Mouse (Mus musculus) limb, embryonic 11.5 days (tissue): ENCODE measurements around the gene Slc39a7. TPM values are rescaled to one million over a fixed set of nuclear protein-coding genes. Genes with fewer than 3 reads are reported as not detected.
A peak's percentile ranks its signal among the peaks of the same experiment; 100 is the strongest.

Experiments
- ATAC-seq: fragments of 200-750 bp; cut with Nextera tagmentation; 2 replicates; pipeline ENCODE4 v1.8.0; 2017; ENCODE audit warnings: low read depth; ENCODE audit not compliant: insufficient number of reproducible peaks, low FRiP score, low TSS enrichment
- DNase-seq: peaks from one replicate; pipeline ENCODE4 v3.0.0-alpha.2; 2015; ENCODE audit warnings: low spot score
- H3K27ac ChIP-seq: fragments of 300-500 bp; sonication (generic); replicated peaks from 2 replicates; pipeline ENCODE4 v1.5.1; 2014; ENCODE audit warnings: low read depth, mild to moderate bottlenecking, low read length
- H3K27me3 ChIP-seq: fragments of 300-500 bp; sonication (generic); 2 replicates; pipeline ENCODE4 v1.6.1; 2014; ENCODE audit warnings: mild to moderate bottlenecking, low read length, mixed read lengths; ENCODE audit not compliant: control insufficient read depth, insufficient read depth
- H3K36me3 ChIP-seq: fragments of 300-500 bp; sonication (generic); 2 replicates; pipeline ENCODE4 v1.6.1; 2014; ENCODE audit warnings: mild to moderate bottlenecking, low read length, moderate library complexity, mixed read lengths; ENCODE audit not compliant: control insufficient read depth, insufficient read depth
- H3K4me1 ChIP-seq: fragments of 300-500 bp; sonication (generic); 2 replicates; pipeline ENCODE4 v1.6.1; 2014; ENCODE audit warnings: low read length, mixed read lengths; ENCODE audit not compliant: control insufficient read depth, insufficient read depth
- H3K4me2 ChIP-seq: fragments of 300-500 bp; sonication (generic); 2 replicates; pipeline ENCODE4 v1.6.1; 2014; ENCODE audit warnings: low read depth, mild to moderate bottlenecking, moderate library complexity; ENCODE audit not compliant: severe bottlenecking
- H3K4me3 ChIP-seq: fragments of 300-500 bp; sonication (generic); 2 replicates; pipeline ENCODE4 v1.5.1; 2014; ENCODE audit warnings: low read depth, low read length
- H3K9ac ChIP-seq: fragments of 300-500 bp; sonication (generic); 2 replicates; pipeline ENCODE4 v1.6.1; 2014; ENCODE audit warnings: mild to moderate bottlenecking, low read length
- H3K9me3 ChIP-seq: fragments of 300-500 bp; sonication (generic); 2 replicates; pipeline ENCODE4 v1.6.1; 2016; ENCODE audit warnings: low read length; ENCODE audit not compliant: control insufficient read depth
- WGBS: fragments of 180-500 bp; shearing (Covaris S2); extraction: QIAGEN DNeasy Blood & Tissue Kit; methylation state at CpG from one replicate; pipeline ENCODE4 v1.1.7; 2014; 5-methylcytosine and 5-hydroxymethylcytosine counted together
- polyA plus RNA-seq: library from polyadenylated mRNA; unstranded; fragments of >200 nt; fragmentation: Nextera tagmentation; extraction: Ambion mirVana; gene quantifications from 2 replicates; pipeline ENCODE4 v1.2.1, GENCODE M21; 2014

Gene Slc39a7
- polyA plus RNA-seq, 1 experiment from 2014 or later, result 85.6 TPM

- H3K9ac ChIP-seq, result no peak overlapping the region
- no peak overlapping the region for H3K27ac ChIP-seq
- WGBS, result 69% methylated on average over 9 of the region's 9 CpGs
- peaks cover 19% of the 10 kb centered on the region for H3K36me3 ChIP-seq
- DNase-seq (no peak), ATAC-seq (no peak)
- H3K4me2 ChIP-seq, result peak overlapping the region; percentile 92
- no peaks in the 10 kb centered on the region for H3K27me3 ChIP-seq
- 0 out of 2 replicates have a peak, but pooled peaks cover 3% of the 10 kb centered on the region for H3K9me3 ChIP-seq
- peak overlapping the region; percentile 93 for H3K4me3 ChIP-seq
- peaks cover 38% of the 10 kb centered on the region for H3K4me1 ChIP-seq
Measured at GRCm38 (mm10) chr17:34023678-34024077, 7.8 kb downstream of the Slc39a7 start.

- Histone ChIP-seq H3K36me3 (peaks cover 15% of the 10 kb centered on the region; the same call in 1 of the 2 replicates), H3K9me3 (0 out of 2 replicates have a peak, but pooled peaks cover 3% of the 10 kb centered on the region), H3K9ac (no peak overlapping the region), H3K27ac (no peak overlapping the region), H3K4me3 (no peak overlapping the region), H3K27me3 (no peaks in the 10 kb centered on the region), H3K4me2 (no peak overlapping the region), H3K4me1 (peaks cover 32% of the 10 kb centered on the region)
- 95% methylated on average over 20 of the region's 20 CpGs for WGBS
- ATAC-seq (no peak), DNase-seq (no peak)
Measured at GRCm38 (mm10) chr17:34022987-34023386, 8.5 kb downstream of the Slc39a7 start.

- 0 out of 2 replicates have a peak, but pooled peaks cover 3% of the 10 kb centered on the region for H3K9me3 ChIP-seq
- H3K9ac ChIP-seq, result no peak overlapping the region
- DNase-seq (no peak), ATAC-seq (no peak)
- no peak overlapping the region for H3K4me2 ChIP-seq
- peaks cover 29% of the 10 kb centered on the region for H3K4me1 ChIP-seq
- no peaks in the 10 kb centered on the region for H3K27me3 ChIP-seq
- no peak overlapping the region for H3K27ac ChIP-seq
- WGBS, result 91% methylated on average over 10 of the region's 14 CpGs
- H3K36me3 ChIP-seq, result peaks cover 15% of the 10 kb centered on the region; the same call in 1 of the 2 replicates
- no peak overlapping the region for H3K4me3 ChIP-seq
Measured at GRCm38 (mm10) chr17:34022414-34022783, 9.1 kb downstream of the Slc39a7 start.

- Histone ChIP-seq H3K27ac (no peak overlapping the region), H3K36me3 (peaks cover 15% of the 10 kb centered on the region; the same call in 1 of the 2 replicates)
- 95% methylated on average over 23 of the region's 23 CpGs for WGBS
Measured at GRCm38 (mm10) chr17:34021539-34022413, 9.7 kb downstream of the Slc39a7 start.

GRCm38 (mm10) chr17:34013436-34013835 is 18.0 kb downstream of the Slc39a7 start:
- no peaks in the 10 kb centered on the region for H3K36me3 ChIP-seq
- no peak for DNase-seq
- no peaks in the 10 kb centered on the region for H3K27me3 ChIP-seq
- no peak overlapping the region for H3K9ac ChIP-seq
- ATAC-seq, result no peak
- H3K9me3 ChIP-seq, result no peaks in the 10 kb centered on the region
- H3K4me1 ChIP-seq, result no peaks in the 10 kb centered on the region
- H3K4me2 ChIP-seq, result no peak overlapping the region
- 94% methylated on average over 8 of the region's 8 CpGs for WGBS
- H3K27ac ChIP-seq, result no peak overlapping the region
- H3K4me3 ChIP-seq, result no peak overlapping the region

More at GRCm38 (mm10) chr17:34021539-34022413, 9.7 kb downstream of the Slc39a7 start:
- no peak overlapping the region for H3K9ac ChIP-seq
- ATAC-seq (no peak), DNase-seq (no peak)
- H3K9me3 ChIP-seq, result 0 out of 2 replicates have a peak, but pooled peaks cover 3% of the 10 kb centered on the region
- H3K4me3 ChIP-seq, result no peak overlapping the region
- H3K4me1 ChIP-seq, result peaks cover 23% of the 10 kb centered on the region
- no peaks in the 10 kb centered on the region for H3K27me3 ChIP-seq
- H3K4me2 ChIP-seq, result no peak overlapping the region

GRCm38 (mm10) chr17:34010156-34010555 is 21.3 kb downstream of the Slc39a7 start:
- Histone ChIP-seq H3K4me1 (no peaks in the 10 kb centered on the region), H3K9ac (no peak overlapping the region), H3K27ac (no peak overlapping the region), H3K9me3 (no peaks in the 10 kb centered on the region), H3K36me3 (no peaks in the 10 kb centered on the region), H3K4me2 (no peak overlapping the region), H3K27me3 (no peaks in the 10 kb centered on the region), H3K4me3 (no peak overlapping the region)
- ATAC-seq (no peak), DNase-seq (no peak)
- 70% methylated on average over 5 of the region's 5 CpGs for WGBS

GRCm38 (mm10) chr17:34006570-34006969 is 24.9 kb downstream of the Slc39a7 start:
- 47% methylated on average over 2 of the region's 2 CpGs for WGBS
- Histone ChIP-seq H3K36me3 (no peaks in the 10 kb centered on the region), H3K27me3 (no peaks in the 10 kb centered on the region), H3K4me1 (no peaks in the 10 kb centered on the region), H3K4me3 (no peak overlapping the region), H3K9me3 (no peaks in the 10 kb centered on the region), H3K9ac (no peak overlapping the region), H3K27ac (no peak overlapping the region), H3K4me2 (no peak overlapping the region)
- ATAC-seq (no peak), DNase-seq (no peak)

- H3K36me3 ChIP-seq, result no peaks in the 10 kb centered on the region
- no peak overlapping the region for H3K9ac ChIP-seq
- DNase-seq, result peak; percentile 74
- 0 out of 2 replicates have a peak, but pooled peaks cover 2% of the 10 kb centered on the region for H3K4me1 ChIP-seq
- H3K4me2 ChIP-seq, result no peak overlapping the region
- ATAC-seq, result no peak
- 8% methylated on average over 5 of the region's 5 CpGs for WGBS
- H3K4me3 ChIP-seq, result no peak overlapping the region
- H3K9me3 ChIP-seq, result no peaks in the 10 kb centered on the region
- no peak overlapping the region for H3K27ac ChIP-seq
- peaks cover 20% of the 10 kb centered on the region for H3K27me3 ChIP-seq
Measured at GRCm38 (mm10) chr17:34003426-34003825, 28.1 kb downstream of the Slc39a7 start.
